Mouse (Mus musculus) forebrain, embryonic 14.5 days (tissue): ENCODE data around the gene Calm2. TPM values are rescaled to one million over a fixed set of nuclear protein-coding genes. Genes with fewer than 3 reads are reported as not detected.

Source experiments
- ATAC-seq: fragments of 200-750 bp; cut with Nextera tagmentation; 2 replicates; pipeline ENCODE4 v1.8.0; 2017; ENCODE audit warnings: mild to moderate bottlenecking, moderate library complexity
- DNase-seq: peaks from one replicate; pipeline ENCODE4 v3.0.0-alpha.2; 2015; ENCODE audit warnings: low spot score
- H3K27ac ChIP-seq: fragments of 300-500 bp; sonication (generic); 2 replicates; pipeline ENCODE4 v1.5.1; 2014; ENCODE audit warnings: low read depth, mild to moderate bottlenecking, control low read depth, low read length, moderate library complexity
- H3K27me3 ChIP-seq: fragments of 300-500 bp; sonication (generic); replicated peaks from 2 replicates; pipeline ENCODE4 v1.6.1; 2014; ENCODE audit warnings: low read length, control low read depth, mixed read lengths; ENCODE audit not compliant: control insufficient read depth, insufficient read depth
- H3K36me3 ChIP-seq: fragments of 300-500 bp; sonication (generic); 2 replicates; pipeline ENCODE4 v1.6.1; 2014; ENCODE audit warnings: low read length, control low read depth; ENCODE audit not compliant: control insufficient read depth, insufficient read depth
- H3K4me1 ChIP-seq: fragments of 300-500 bp; sonication (generic); 2 replicates; pipeline ENCODE4 v1.6.1; 2014; ENCODE audit warnings: antibody characterized with exemption, low read length, control low read depth; ENCODE audit not compliant: control insufficient read depth, insufficient read depth
- H3K4me2 ChIP-seq: fragments of 300-500 bp; sonication (generic); 2 replicates; pipeline ENCODE4 v1.6.1; 2014; ENCODE audit warnings: mild to moderate bottlenecking, control low read depth, low read length
- H3K4me3 ChIP-seq: fragments of 300-500 bp; sonication (generic); 2 replicates; pipeline ENCODE4 v1.5.1; 2014; ENCODE audit warnings: low read depth, low read length, control low read depth
- H3K9ac ChIP-seq: fragments of 300-500 bp; sonication (generic); 2 replicates; pipeline ENCODE4 v1.6.1; 2014; ENCODE audit warnings: mild to moderate bottlenecking, low read length, control low read depth, moderate library complexity
- H3K9me3 ChIP-seq: fragments of 300-500 bp; sonication (generic); replicated peaks from 2 replicates; pipeline ENCODE4 v1.6.1; 2016; ENCODE audit warnings: low read length, control low read depth, mixed read lengths; ENCODE audit not compliant: control insufficient read depth
- WGBS: fragments of 180-500 bp; shearing (Covaris S2); extraction: QIAGEN DNeasy Blood & Tissue Kit; methylation state at CpG from one replicate; pipeline ENCODE4 v1.1.7; 2014; 5-methylcytosine and 5-hydroxymethylcytosine counted together
- polyA plus RNA-seq: library from polyadenylated mRNA; unstranded; fragments of >200 nt; fragmentation: Nextera tagmentation; extraction: Ambion mirVana; gene quantifications from 2 replicates; pipeline ENCODE4 v1.2.1, GENCODE M21; 2014

Calm2 gene
- 2,068 and 2,124 TPM in 2 replicates for polyA plus RNA-seq

- Histone ChIP-seq H3K27ac (peak within 1 kb of the TSS; percentile 99), H3K4me1 (peaks cover 28% of the 10 kb centered on the region), H3K27me3 (no peaks in the 10 kb centered on the region), H3K9ac (peak within 1 kb of the TSS; percentile 100), H3K4me3 (peak within 1 kb of the TSS; percentile 84), H3K9me3 (no peaks in the 10 kb centered on the region), H3K36me3 (0 out of 2 replicates have a peak, but pooled peaks cover 3% of the 10 kb centered on the region), H3K4me2 (peak within 1 kb of the TSS; percentile 83)
- under 1% methylated on average over 65 of the region's 69 CpGs for WGBS
- peak; percentile 91 for ATAC-seq
- peak; percentile 99 for DNase-seq
Measured at GRCm38 (mm10) chr17:87446767-87447611, at the start of gene Calm2. Gene Calm2, minus strand, starts transcription at chr17:87446935.

GRCm38 (mm10) chr17:87495504-87495903 lies 48.8 kb upstream of the Calm2 start:
- Histone ChIP-seq H3K4me3 (no peak overlapping the region), H3K36me3 (no peaks in the 10 kb centered on the region), H3K4me1 (peaks cover 4% of the 10 kb centered on the region; the same call in 1 of the 2 replicates), H3K27ac (no peak overlapping the region), H3K9ac (no peak overlapping the region), H3K9me3 (no peaks in the 10 kb centered on the region), H3K4me2 (no peak overlapping the region), H3K27me3 (no peaks in the 10 kb centered on the region)
- DNase-seq = no peak
- no peak for ATAC-seq
- 93% methylated on average over 4 of the region's 4 CpGs for WGBS

DNA sequence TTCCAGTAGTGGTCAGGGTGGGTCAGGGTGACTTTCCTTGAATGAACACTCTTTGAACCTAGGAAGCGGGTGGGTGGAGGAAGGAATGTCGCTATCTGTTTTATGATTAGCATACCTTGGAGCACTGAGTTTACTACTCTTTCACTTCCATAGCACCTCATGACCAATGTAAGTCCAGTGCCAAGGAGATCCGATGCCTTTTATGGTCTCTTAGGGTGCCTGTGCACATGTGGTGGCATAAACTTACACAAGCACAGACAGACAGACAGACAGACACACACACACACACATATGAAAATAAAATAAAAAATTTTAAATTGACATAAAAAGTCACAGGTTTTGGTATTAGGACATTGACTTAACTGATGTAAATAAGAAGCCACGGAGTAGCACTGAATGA lies 47.6 kb upstream of the Calm2 start:
- Histone ChIP-seq H3K4me1 (peaks cover 7% of the 10 kb centered on the region; the same call in 1 of the 2 replicates), H3K27ac (no peak overlapping the region), H3K9me3 (no peaks in the 10 kb centered on the region), H3K9ac (no peak overlapping the region), H3K4me3 (no peak overlapping the region), H3K36me3 (no peaks in the 10 kb centered on the region), H3K4me2 (no peak overlapping the region), H3K27me3 (no peaks in the 10 kb centered on the region)
- DNase-seq (no peak), ATAC-seq (no peak)
- WGBS = 93% methylated on average over 4 of the region's 4 CpGs

DNA sequence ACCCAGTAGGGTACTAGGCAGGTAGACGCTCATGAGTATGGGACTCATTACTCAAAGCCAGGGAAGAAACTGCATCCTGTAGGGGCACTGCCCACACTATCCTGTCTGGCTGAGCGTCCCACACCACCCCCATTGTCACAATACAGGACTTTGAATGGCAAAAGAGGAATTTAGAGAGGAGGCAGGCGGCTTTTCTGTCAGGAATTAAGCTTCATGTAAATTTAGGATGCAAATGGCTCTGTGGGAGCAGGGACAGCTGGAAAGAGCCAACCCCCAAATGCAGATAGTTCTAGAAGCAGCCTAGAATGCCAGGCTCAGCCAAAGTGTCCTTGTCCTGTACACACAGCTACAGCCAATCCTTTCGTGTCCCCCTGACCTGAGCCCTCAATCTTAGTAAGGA lies 45.6 kb upstream of the Calm2 start:
- no peaks in the 10 kb centered on the region for H3K36me3 ChIP-seq
- 42% methylated on average over 4 of the region's 4 CpGs for WGBS
- H3K4me2 ChIP-seq = no peak overlapping the region
- DNase-seq = no peak
- H3K9ac ChIP-seq = no peak overlapping the region
- no peak for ATAC-seq
- no peak overlapping the region for H3K27ac ChIP-seq
- no peaks in the 10 kb centered on the region for H3K9me3 ChIP-seq
- no peaks in the 10 kb centered on the region for H3K27me3 ChIP-seq
- H3K4me1 ChIP-seq = peaks cover 7% of the 10 kb centered on the region; the same call in 1 of the 2 replicates
- H3K4me3 ChIP-seq = no peak overlapping the region

- Histone ChIP-seq H3K9ac (no peak overlapping the region), H3K4me1 (peaks cover 7% of the 10 kb centered on the region; the same call in 1 of the 2 replicates), H3K27ac (no peak overlapping the region), H3K36me3 (no peaks in the 10 kb centered on the region), H3K27me3 (no peaks in the 10 kb centered on the region), H3K9me3 (no peaks in the 10 kb centered on the region), H3K4me3 (no peak overlapping the region), H3K4me2 (no peak overlapping the region)
- WGBS = 52% methylated on average over 6 of the region's 6 CpGs
- DNase-seq (no peak), ATAC-seq (0 out of 2 replicates have a peak, but pooled peaks have one; percentile 26)
Measured at GRCm38 (mm10) chr17:87490295-87490694, 43.6 kb upstream of the Calm2 start.

DNA sequence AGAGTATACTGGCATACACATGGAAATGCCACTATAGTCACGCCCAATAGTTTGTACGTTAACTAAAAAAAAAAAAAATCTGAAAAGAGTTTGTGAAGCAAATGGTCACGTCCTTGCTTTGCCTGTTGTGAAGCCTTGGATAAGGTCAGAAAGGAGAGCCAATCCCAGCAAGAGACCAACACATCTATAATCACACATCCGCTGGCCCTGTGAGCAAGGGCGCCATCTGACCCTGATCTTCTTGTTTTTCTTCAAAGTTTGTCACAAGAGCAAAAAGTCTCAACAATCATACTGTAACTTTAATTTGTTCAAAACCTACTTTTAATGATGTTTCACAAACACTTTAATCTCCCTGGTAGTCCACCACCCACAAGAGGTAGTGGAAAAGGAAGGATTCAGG lies 39.0 kb upstream of the Calm2 start:
- no peak overlapping the region for H3K27ac ChIP-seq
- H3K9ac ChIP-seq = no peak overlapping the region
- 91% methylated on average over 5 of the region's 5 CpGs for whole genome bisulfite sequencing
- no peaks in the 10 kb centered on the region for H3K36me3 ChIP-seq
- DNase-seq (no peak), ATAC-seq (no peak)
- no peaks in the 10 kb centered on the region for H3K27me3 ChIP-seq
- no peak overlapping the region for H3K4me3 ChIP-seq
- no peaks in the 10 kb centered on the region for H3K9me3 ChIP-seq
- H3K4me2 ChIP-seq = no peak overlapping the region
- H3K4me1 ChIP-seq = peaks cover 5% of the 10 kb centered on the region; the same call in 1 of the 2 replicates

GRCm38 (mm10) chr17:87482867-87483266 lies 36.1 kb upstream of the Calm2 start:
- 77% methylated on average over 3 of the region's 3 CpGs for WGBS
- Histone ChIP-seq H3K4me3 (no peak overlapping the region), H3K9me3 (no peaks in the 10 kb centered on the region), H3K4me1 (0 out of 2 replicates have a peak, but pooled peaks cover 3% of the 10 kb centered on the region), H3K36me3 (no peaks in the 10 kb centered on the region), H3K4me2 (no peak overlapping the region), H3K27ac (no peak overlapping the region), H3K9ac (no peak overlapping the region), H3K27me3 (no peaks in the 10 kb centered on the region)
- ATAC-seq (no peak), DNase-seq (no peak)

DNA sequence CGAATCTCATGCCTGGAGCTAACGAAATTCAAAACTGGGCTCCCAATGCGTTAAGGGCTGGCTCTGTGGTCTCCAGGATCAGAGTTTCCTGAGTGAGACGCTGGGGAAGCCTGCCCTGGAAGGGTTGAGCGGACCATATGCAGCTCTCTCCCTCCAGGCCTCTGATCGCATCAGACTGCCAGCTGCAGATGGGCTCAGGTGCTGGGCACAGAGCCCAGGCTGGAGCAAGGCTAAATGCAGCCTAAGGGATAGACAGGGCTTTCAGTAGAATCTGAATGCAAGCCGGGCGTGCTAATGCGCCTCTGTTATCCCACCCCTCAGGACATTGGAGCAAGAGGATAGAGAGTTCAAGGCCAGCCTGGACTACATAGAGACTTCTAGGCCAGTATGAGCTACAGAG lies 31.8 kb upstream of the Calm2 start:
- peak; percentile 82 for DNase-seq
- 51% methylated on average over 9 of the region's 9 CpGs for WGBS
- H3K4me1 ChIP-seq = peaks cover 13% of the 10 kb centered on the region
- no peak overlapping the region for H3K9ac ChIP-seq
- no peaks in the 10 kb centered on the region for H3K27me3 ChIP-seq
- H3K4me3 ChIP-seq = no peak overlapping the region
- peak; percentile 65 for ATAC-seq
- H3K4me2 ChIP-seq = no peak overlapping the region
- H3K36me3 ChIP-seq = no peaks in the 10 kb centered on the region
- H3K27ac ChIP-seq = peak overlapping the region; percentile 57; the same call in 1 of the 2 replicates
- no peaks in the 10 kb centered on the region for H3K9me3 ChIP-seq

DNA sequence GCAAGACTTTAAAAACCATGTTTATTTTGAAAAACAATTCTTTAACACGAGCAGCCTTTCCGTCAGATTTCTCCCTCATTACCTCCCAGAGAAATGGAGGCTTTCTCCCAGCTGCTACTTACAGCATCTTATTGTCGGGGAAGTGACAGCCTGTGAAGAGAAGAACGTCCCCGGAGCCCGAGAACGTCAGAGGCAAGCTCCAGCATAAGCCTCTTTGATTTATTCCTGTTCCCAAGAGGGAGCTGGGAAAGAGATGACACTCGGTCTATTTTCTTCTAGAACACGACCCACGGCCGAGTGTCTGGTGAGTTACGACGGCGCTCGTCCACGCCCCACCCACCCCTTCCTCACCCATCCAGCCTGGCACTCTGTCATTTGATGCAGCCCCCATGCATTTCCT lies 30.9 kb upstream of the Calm2 start:
- 0 out of 2 replicates have a peak overlapping the region, but pooled peaks have one; percentile 57 for H3K27ac ChIP-seq
- H3K9me3 ChIP-seq = no peaks in the 10 kb centered on the region
- H3K36me3 ChIP-seq = no peaks in the 10 kb centered on the region
- no peaks in the 10 kb centered on the region for H3K27me3 ChIP-seq
- ATAC-seq = no peak
- H3K4me1 ChIP-seq = peaks cover 18% of the 10 kb centered on the region
- no peak overlapping the region for H3K4me3 ChIP-seq
- DNase-seq = peak; percentile 58
- no peak overlapping the region for H3K9ac ChIP-seq
- no peak overlapping the region for H3K4me2 ChIP-seq
- 53% methylated on average over 16 of the region's 16 CpGs for WGBS
